Comparison of ENCODE assay signal across 23 mouse cellular contexts in genomic region chr13:109924771-109925170, GRCm38 (mm10).
"Had no signal": no experiment of that assay in that cellular context is flagged by ENCODE, and none has a peak within 500 bp of the region (broad histone marks: within the 10 kb centered on the region; RNA-seq: fewer than 3 reads in every experiment).

No protein-coding gene starts in this region.

- H3K27me3 ChIP-seq: liver, embryonic 15.5 days; lung, embryonic 15.5 days; midbrain, embryonic 12.5 days; neural tube, embryonic 13.5 days; neural tube, embryonic 15.5 days; stomach, embryonic 15.5 days had no signal

- DNase-seq: liver, postnatal 0 days; lung, adult 2 months; lung, postnatal 14 days; lung, postnatal 4 days; midbrain, embryonic 14.5 days; retina, postnatal 1 day; right cerebral cortex, adult 18-20 months; right cerebral cortex, postnatal 25 days; right cerebral cortex, postnatal 4 days; thymus, adult 2 months; thymus, postnatal 25 days; thymus, postnatal 4 days had no signal

- H3K4me2 ChIP-seq: liver, embryonic 15.5 days; lung, embryonic 15.5 days; midbrain, embryonic 12.5 days; neural tube, embryonic 13.5 days; neural tube, embryonic 15.5 days; stomach, embryonic 15.5 days had no signal

- H3K9ac ChIP-seq: liver, embryonic 15.5 days; liver, postnatal 0 days; lung, embryonic 15.5 days; midbrain, embryonic 12.5 days; neural tube, embryonic 13.5 days; neural tube, embryonic 15.5 days; stomach, embryonic 15.5 days had no signal

- H3K36me3 ChIP-seq: liver, embryonic 15.5 days; lung, embryonic 15.5 days; midbrain, embryonic 10.5 days; midbrain, embryonic 12.5 days; neural tube, embryonic 13.5 days; neural tube, embryonic 15.5 days; stomach, embryonic 15.5 days had no signal

- H3K4me3 ChIP-seq: liver, embryonic 15.5 days; lung, embryonic 15.5 days; midbrain, embryonic 10.5 days; midbrain, embryonic 12.5 days; myocyte; neural tube, embryonic 13.5 days; neural tube, embryonic 15.5 days; stomach, embryonic 15.5 days had no signal

- H3K27ac ChIP-seq: liver, embryonic 15.5 days; lung, embryonic 15.5 days; midbrain, embryonic 10.5 days; midbrain, embryonic 12.5 days; neural tube, embryonic 13.5 days; neural tube, embryonic 15.5 days; stomach, embryonic 15.5 days; stomach, postnatal 0 days had no signal

- H3K9me3 ChIP-seq: liver, embryonic 15.5 days; lung, embryonic 15.5 days; midbrain, embryonic 10.5 days; midbrain, embryonic 12.5 days; neural tube, embryonic 13.5 days; neural tube, embryonic 15.5 days; stomach, embryonic 15.5 days had no signal

- H3K4me1 ChIP-seq: lung, embryonic 15.5 days; stomach, embryonic 15.5 days had no signal

- ATAC-seq: liver, postnatal 0 days; lung, postnatal 0 days; midbrain, embryonic 16.5 days had no signal
